Mouse (Mus musculus) testis, adult 2 months (tissue): ENCODE data around the gene Vstm2a.

Experiments
- CTCF ChIP-seq: fragments of 200-500 bp; IDR thresholded peaks from 2 replicates; pipeline ENCODE4 v1.5.1; 2012; ENCODE audit warnings: low read depth, mild to moderate bottlenecking, inconsistent platforms, low read length, moderate library complexity; ENCODE audit not compliant: control insufficient read depth, insufficient read depth, insufficient replicate concordance
- POLR2A ChIP-seq: fragments of 200-500 bp; IDR thresholded peaks from 2 replicates; pipeline ENCODE4 v1.6.1; 2012; ENCODE audit warnings: low read depth, mild to moderate bottlenecking, inconsistent platforms, low read length, moderate library complexity; ENCODE audit not compliant: control insufficient read depth

GRCm38 (mm10) chr11:16299960-16300359 is 42.4 kb downstream of the Vstm2a start:
- TF ChIP-seq POLR2A (no peak), CTCF (no peak)
